Mouse (Mus musculus): Measurements from ENCODE around the gene Prkcg. TPM values are rescaled to one million over a fixed set of nuclear protein-coding genes. Genes with fewer than 3 reads are reported as not detected.
"Not testable (repeated sequence)": the region's sequence is repeated elsewhere in the genome, so short reads cannot be mapped to it uniquely, and the experiment has no call there.

Prkcg gene
- total and polyA plus RNA-seq, 2 experiments from 2014 or later, result 0.40 to 1.8 TPM

DNA sequence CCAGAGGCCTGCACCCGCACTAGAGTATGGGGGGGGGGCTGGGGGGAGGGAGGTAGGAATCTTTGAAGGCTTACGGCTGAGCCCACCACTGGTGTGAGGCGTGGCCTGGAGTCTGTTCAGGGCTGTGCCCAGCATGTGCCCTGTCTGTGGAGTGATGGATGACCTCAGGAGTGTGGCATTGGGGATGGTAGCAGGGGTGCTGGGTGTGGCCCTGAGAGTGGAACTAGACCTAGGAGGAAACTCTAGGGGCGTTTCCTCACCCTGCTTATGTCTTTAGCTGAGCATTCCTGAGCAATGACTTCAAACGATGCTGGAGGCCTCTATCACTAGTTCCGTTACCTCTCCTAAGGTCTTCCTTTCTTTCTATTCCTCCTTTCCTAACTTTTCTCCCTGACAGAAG is 2.2 kb downstream of the Prkcg start:
- TF ChIP-seq CTCF (IDR thresholded peaks at IDR 0.05; ENCODE audit: low read depth) (no peak), EP300 (IDR thresholded peaks at IDR 0.05; ENCODE audit: low read depth) (no peak)
- peak overlapping the region; percentile 93 for H3K27ac ChIP-seq (ENCODE audit: low read depth)
- DNase-seq (ENCODE audit: low spot score), result peak; percentile 55
- peaks cover 24% of the 10 kb centered on the region for H3K36me3 ChIP-seq (replicated peaks; ENCODE audit: control insufficient read depth, insufficient read depth, low read length)
- no peaks in the 10 kb centered on the region for H3K9me3 ChIP-seq (replicated peaks; ENCODE audit: control insufficient read depth, low read length)
- 7% methylated on average over 6 of the region's 6 CpGs for WGBS
- peak overlapping the region; percentile 64 for H3K4me3 ChIP-seq (ENCODE audit: low read depth, low read length)
- H3K27me3 ChIP-seq (ENCODE audit: control insufficient read depth, insufficient read depth, low read length), result no peaks in the 10 kb centered on the region
- peak overlapping the region; percentile 77 for H3K9ac ChIP-seq (replicated peaks; ENCODE audit: low read depth, low read length)
- H3K4me1 ChIP-seq (ENCODE audit: control insufficient read depth, insufficient read depth), result peaks cover 21% of the 10 kb centered on the region
- ATAC-seq (ENCODE audit: insufficient read depth, low read depth), result peak; percentile 24; the same call in 1 of the 2 replicates
- peak overlapping the region; percentile 68 for H3K4me2 ChIP-seq (ENCODE audit: low read depth, low read length)

DNA sequence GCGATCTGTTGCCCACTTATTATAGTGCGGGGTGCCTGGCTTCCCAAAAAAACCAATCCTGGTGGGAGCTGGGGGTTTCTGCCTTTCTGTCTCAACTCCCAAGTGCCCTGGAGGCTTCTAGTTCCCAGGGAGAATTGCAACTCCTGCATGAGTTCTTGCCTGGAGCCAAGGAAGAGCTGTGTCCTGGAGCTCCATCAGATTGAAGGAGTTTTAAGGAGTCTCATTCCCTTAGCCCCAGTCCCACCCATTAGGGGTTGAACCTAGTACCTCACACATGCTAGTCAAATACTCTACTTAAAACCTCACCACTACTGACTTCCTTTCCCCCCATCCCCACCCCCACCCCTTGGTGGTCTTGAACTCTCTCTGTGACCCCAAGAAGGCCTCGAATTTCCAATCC is 2.8 kb downstream of the Prkcg start:
- Histone ChIP-seq H3K9me3 (replicated peaks; ENCODE audit: control insufficient read depth, low read length) (no peaks in the 10 kb centered on the region), H3K4me1 (ENCODE audit: control insufficient read depth, insufficient read depth) (peaks cover 26% of the 10 kb centered on the region), H3K27ac (ENCODE audit: low read depth) (peak overlapping the region; percentile 93), H3K36me3 (replicated peaks; ENCODE audit: control insufficient read depth, insufficient read depth, low read length) (peaks cover 30% of the 10 kb centered on the region), H3K4me3 (ENCODE audit: low read depth, low read length) (peak overlapping the region; percentile 64), H3K27me3 (ENCODE audit: control insufficient read depth, insufficient read depth, low read length) (no peaks in the 10 kb centered on the region), H3K9ac (replicated peaks; ENCODE audit: low read depth, low read length) (peak overlapping the region; percentile 77), H3K4me2 (ENCODE audit: low read depth, low read length) (peak overlapping the region; percentile 68)
- 36% methylated on average over 3 of the region's 3 CpGs for WGBS
- ATAC-seq (ENCODE audit: insufficient read depth, low read depth) (no peak), DNase-seq (ENCODE audit: low spot score) (no peak)
- TF ChIP-seq CTCF (IDR thresholded peaks at IDR 0.05; ENCODE audit: low read depth) (no peak), EP300 (IDR thresholded peaks at IDR 0.05; ENCODE audit: low read depth) (no peak)

DNA sequence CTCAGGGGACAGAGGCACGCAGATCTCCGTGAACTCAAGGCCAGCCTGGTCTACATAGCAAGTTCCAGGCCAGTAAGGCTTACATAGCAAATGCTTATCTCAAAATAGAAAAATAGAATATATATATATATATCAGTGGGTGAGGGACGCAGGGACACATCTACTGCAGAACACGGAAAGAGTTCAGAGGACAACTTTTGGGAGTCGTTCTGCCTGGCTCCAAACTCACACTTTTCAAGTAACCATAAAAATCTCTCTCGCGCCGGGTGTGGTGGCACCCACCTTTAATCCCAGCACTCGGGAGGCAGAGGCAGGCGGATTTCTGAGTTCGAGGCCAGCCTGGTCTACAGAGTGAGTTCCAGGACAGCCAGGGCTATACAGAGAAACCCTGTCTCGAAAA is 3.3 kb downstream of the Prkcg start:
- H3K4me1 ChIP-seq (ENCODE audit: control insufficient read depth, insufficient read depth), result peaks cover 31% of the 10 kb centered on the region
- H3K4me3 ChIP-seq (ENCODE audit: low read depth, low read length), result peak overlapping the region; percentile 64
- not testable (repeated sequence) for DNase-seq (ENCODE audit: low spot score); H3K27me3 ChIP-seq (ENCODE audit: control insufficient read depth, insufficient read depth, low read length); H3K9me3 ChIP-seq (replicated peaks; ENCODE audit: control insufficient read depth, low read length); ATAC-seq (ENCODE audit: insufficient read depth, low read depth)
- 36% methylated on average over 11 of the region's 12 CpGs for WGBS
- H3K27ac ChIP-seq (ENCODE audit: low read depth), result peak overlapping the region; percentile 93
- H3K4me2 ChIP-seq (ENCODE audit: low read depth, low read length), result peak overlapping the region; percentile 68
- peak overlapping the region; percentile 77 for H3K9ac ChIP-seq (replicated peaks; ENCODE audit: low read depth, low read length)
- peaks cover 35% of the 10 kb centered on the region for H3K36me3 ChIP-seq (replicated peaks; ENCODE audit: control insufficient read depth, insufficient read depth, low read length)

DNA sequence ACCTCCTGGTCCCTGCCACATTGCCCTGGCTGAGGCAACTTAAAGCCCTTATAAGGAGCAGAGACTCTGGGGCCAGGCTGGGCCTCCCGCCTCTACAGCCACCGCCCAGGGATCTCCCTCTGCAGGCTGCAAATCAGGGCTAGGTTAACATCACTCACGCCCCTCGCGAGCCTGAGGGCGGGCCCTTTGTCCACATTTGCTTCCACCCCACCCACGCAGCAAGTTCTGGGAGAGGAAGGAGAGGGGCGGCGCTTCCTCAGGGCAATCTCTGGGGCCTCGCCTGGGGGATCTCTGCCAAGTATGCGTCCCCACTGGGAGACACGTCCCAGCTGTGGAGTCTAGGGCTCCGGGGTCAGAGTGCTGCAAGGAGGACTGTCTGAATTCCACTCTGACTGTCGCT is 3.8 kb downstream of the Prkcg start:
- Histone ChIP-seq H3K4me1 (ENCODE audit: control insufficient read depth, insufficient read depth) (peaks cover 32% of the 10 kb centered on the region), H3K9me3 (replicated peaks; ENCODE audit: control insufficient read depth, low read length) (no peaks in the 10 kb centered on the region), H3K4me3 (ENCODE audit: low read depth, low read length) (peak overlapping the region; percentile 64), H3K27me3 (ENCODE audit: control insufficient read depth, insufficient read depth, low read length) (no peaks in the 10 kb centered on the region), H3K36me3 (replicated peaks; ENCODE audit: control insufficient read depth, insufficient read depth, low read length) (peaks cover 40% of the 10 kb centered on the region), H3K27ac (ENCODE audit: low read depth) (peak overlapping the region; percentile 93), H3K9ac (replicated peaks; ENCODE audit: low read depth, low read length) (peak overlapping the region; percentile 77), H3K4me2 (ENCODE audit: low read depth, low read length) (peak overlapping the region; percentile 68)
- TF ChIP-seq CTCF (IDR thresholded peaks at IDR 0.05; ENCODE audit: low read depth) (peak; percentile 26), EP300 (IDR thresholded peaks at IDR 0.05; ENCODE audit: low read depth) (peak; percentile 65)
- ATAC-seq (ENCODE audit: insufficient read depth, low read depth) (peak; percentile 83), DNase-seq (ENCODE audit: low spot score) (peak; percentile 96)
- 1% methylated on average over 14 of the region's 14 CpGs for whole genome bisulfite sequencing

DNA sequence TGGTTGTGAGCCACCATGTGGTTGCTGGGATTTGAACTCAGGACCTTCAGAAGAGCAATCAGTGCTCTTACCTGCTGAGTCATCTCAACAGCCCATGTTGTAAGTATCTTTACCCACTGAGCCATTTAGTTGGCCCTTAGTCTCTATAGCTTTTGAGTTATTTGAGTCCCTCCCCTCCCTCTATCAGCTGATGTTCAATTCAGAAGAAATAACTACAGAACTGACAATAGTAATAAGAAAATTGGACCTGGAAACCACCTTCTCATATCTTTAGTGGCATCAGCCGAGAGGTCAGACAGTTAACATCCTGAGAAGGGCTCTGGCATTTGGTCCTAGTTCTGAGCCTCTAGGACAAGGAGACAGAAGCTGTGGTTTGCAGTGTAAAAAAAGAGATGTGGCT is 5.8 kb downstream of the Prkcg start:
- WGBS, result 75% methylated on average over 1 of the region's 1 CpGs
- H3K36me3 ChIP-seq (replicated peaks; ENCODE audit: control insufficient read depth, insufficient read depth, low read length), result peaks cover 58% of the 10 kb centered on the region

More for the DNA sequence above, 5.8 kb downstream of the Prkcg start:
- no peak for TF ChIP-seq EP300 (IDR thresholded peaks at IDR 0.05; ENCODE audit: low read depth)
- no peak for TF ChIP-seq CTCF (IDR thresholded peaks at IDR 0.05; ENCODE audit: low read depth)
- Histone ChIP-seq H3K4me2 (ENCODE audit: low read depth, low read length) (peak overlapping the region; percentile 41), H3K9me3 (replicated peaks; ENCODE audit: control insufficient read depth, low read length) (no peaks in the 10 kb centered on the region), H3K27me3 (ENCODE audit: control insufficient read depth, insufficient read depth, low read length) (no peaks in the 10 kb centered on the region), H3K4me1 (ENCODE audit: control insufficient read depth, insufficient read depth) (peaks cover 40% of the 10 kb centered on the region), H3K4me3 (ENCODE audit: low read depth, low read length) (no peak overlapping the region), H3K27ac (ENCODE audit: low read depth) (0 out of 2 replicates have a peak overlapping the region, but pooled peaks have one; percentile 11), H3K9ac (replicated peaks; ENCODE audit: low read depth, low read length) (no peak overlapping the region)
- no peak for ATAC-seq (ENCODE audit: insufficient read depth, low read depth)
- no peak for DNase-seq (ENCODE audit: low spot score)

Measured in heart, postnatal 0 days (tissue).